Mouse (Mus musculus) CH12.LX (cell line): ENCODE data around the gene Zfp53. TPM values are rescaled to one million over a fixed set of nuclear protein-coding genes. Genes with fewer than 3 reads are reported as not detected.
A peak's percentile ranks its signal among the peaks of the same experiment; 100 is the strongest.

ENCODE experiments used
- DNase-seq: peaks from one replicate; pipeline ENCODE4 v3.0.0-alpha.2; 2013; ENCODE audit errors: extremely low read depth
- H3K27ac ChIP-seq: 2 replicates; pipeline ENCODE4 v1.5.1; 2012; ENCODE audit warnings: low read depth, mild to moderate bottlenecking, control low read depth, moderate library complexity; ENCODE audit not compliant: insufficient read depth
- H3K27me3 ChIP-seq: replicated peaks from 2 replicates; pipeline ENCODE3; 2012; ENCODE audit warnings: inconsistent platforms
- H3K36me3 ChIP-seq, 2 experiments: replicated peaks in 1 of 2; 2 replicates each; pipeline versions ENCODE3 to v1.6.1; 2012; ENCODE audit warnings: inconsistent platforms in 1 of 2, low read length in 1 of 2, mild to moderate bottlenecking in 1 of 2, mixed read lengths in 1 of 2, moderate library complexity in 1 of 2; ENCODE audit not compliant: control insufficient read depth in 1 of 2, insufficient read depth in 1 of 2
- H3K4me1 ChIP-seq, 2 experiments: 2 replicates each; pipeline ENCODE4 v1.6.1; 2012; ENCODE audit warnings: inconsistent platforms in 1 of 2, moderate library complexity in 1 of 2; ENCODE audit not compliant: insufficient read depth in 2 of 2, control insufficient read depth in 1 of 2
- H3K4me2 ChIP-seq: 2 replicates; pipeline ENCODE4 v1.6.1; 2012; ENCODE audit warnings: low read depth, mild to moderate bottlenecking, control low read depth; ENCODE audit not compliant: poor library complexity, insufficient read depth, severe bottlenecking
- H3K4me3 ChIP-seq, 3 experiments: fragments of 150-350 bp in 1 of 3; sonication (generic) in 1 of 3; replicated peaks in 1 of 3; 2 replicates each; pipeline versions ENCODE3 to v1.5.1; 2011 to 2012; ENCODE audit warnings: low read depth in 2 of 3, low read length in 2 of 3, mild to moderate bottlenecking in 2 of 3, moderate library complexity in 2 of 3, control low read depth in 1 of 3, improper control_type of control experiment in 1 of 3, inconsistent platforms in 1 of 3, mixed read lengths in 1 of 3; ENCODE audit not compliant: poor library complexity in 1 of 3
- H3K79me2 ChIP-seq: replicated peaks from 2 replicates; pipeline ENCODE4 v1.6.1; 2012; ENCODE audit warnings: mild to moderate bottlenecking, moderate library complexity; ENCODE audit not compliant: control insufficient read depth, poor library complexity, insufficient read depth, severe bottlenecking; ENCODE audit errors: extremely low read depth
- H3K9ac ChIP-seq: 2 replicates; pipeline ENCODE4 v1.6.1; 2012; ENCODE audit warnings: low read depth, mild to moderate bottlenecking, control low read depth, moderate library complexity; ENCODE audit not compliant: insufficient read depth
- H3K9me3 ChIP-seq: replicated peaks from 2 replicates; pipeline ENCODE3; 2012; ENCODE audit warnings: low read length, inconsistent platforms, mixed read lengths
- EP300 ChIP-seq: IDR thresholded peaks from 2 replicates; pipeline ENCODE4 v1.6.1; 2011; ENCODE audit warnings: low read length, improper control_type of control experiment
- ETS1 ChIP-seq: conservative IDR thresholded peaks from 2 replicates; pipeline ENCODE4 v1.6.1; 2012; ENCODE audit warnings: low read depth, mild to moderate bottlenecking, inconsistent platforms, low read length, improper control_type of control experiment, moderate library complexity
- IRF4 ChIP-seq: IDR thresholded peaks from 2 replicates; pipeline ENCODE4 v1.6.1; 2014; ENCODE audit warnings: low read depth, mild to moderate bottlenecking, inconsistent platforms, low read length, improper control_type of control experiment
- JUN ChIP-seq: IDR thresholded peaks from 2 replicates; pipeline ENCODE4 v1.6.1; 2011; ENCODE audit warnings: low read depth, mild to moderate bottlenecking, low read length, improper control_type of control experiment, moderate library complexity; ENCODE audit not compliant: insufficient read depth
- KAT2A ChIP-seq: IDR thresholded peaks from 2 replicates; pipeline ENCODE4 v1.6.1; 2012; ENCODE audit warnings: low read length, improper control_type of control experiment, inconsistent platforms; ENCODE audit not compliant: insufficient replicate concordance
- MAFK ChIP-seq: IDR thresholded peaks from 2 replicates; pipeline ENCODE4 v1.6.1; 2011; ENCODE audit warnings: low read length, improper control_type of control experiment; ENCODE audit not compliant: insufficient replicate concordance
- MAX ChIP-seq: IDR thresholded peaks from 2 replicates; pipeline ENCODE4 v1.6.1; 2011; ENCODE audit warnings: low read length, improper control_type of control experiment
- NELFE ChIP-seq: IDR thresholded peaks from 2 replicates; pipeline ENCODE4 v1.6.1; 2011; ENCODE audit warnings: low read depth, low read length, improper control_type of control experiment
- NRF1 ChIP-seq: IDR thresholded peaks from 2 replicates; pipeline ENCODE4 v1.6.1; 2014; ENCODE audit warnings: low read depth, mild to moderate bottlenecking, inconsistent platforms, low read length, improper control_type of control experiment, moderate library complexity
- POLR2A ChIP-seq: IDR thresholded peaks from 2 replicates; pipeline ENCODE4 v1.6.1; 2011; ENCODE audit warnings: low read depth, mild to moderate bottlenecking, improper control_type of control experiment, low read length
- SIN3A ChIP-seq: IDR thresholded peaks from 2 replicates; pipeline ENCODE4 v1.6.1; 2012; ENCODE audit warnings: low read length, improper control_type of control experiment, inconsistent platforms
- UBTF ChIP-seq: IDR thresholded peaks from 2 replicates; pipeline ENCODE4 v1.6.1; 2012; ENCODE audit warnings: low read depth, mild to moderate bottlenecking, inconsistent platforms, low read length, improper control_type of control experiment, moderate library complexity
- dilution Hi-C: fragments of 300-500 bp; cut with MboI; formaldehyde crosslinking; loops from 2 replicates; pipeline ENCODE4 v1.14.3; 2020; ENCODE audit warnings: low sequenced_read_pairs; ENCODE audit not compliant: extremely low pct_unique_long_range_greater_than_20kb, extremely low pct_ligation_motif_present
- in situ Hi-C: fragments of 300-500 bp; cut with MboI; formaldehyde crosslinking; loops from 3 replicates; pipeline ENCODE4 v1.14.3; 2019; ENCODE audit warnings: low sequenced_read_pairs, low pct_ligation_motif_present, low pct_unique_long_range_greater_than_20kb, mixed read lengths
- polyA plus RNA-seq: library from polyadenylated mRNA; unstranded; fragments of >175 nt; gene quantifications from 2 replicates; pipeline ENCODE4 v1.2.1, GENCODE M21; 2012; ENCODE audit warnings: low read depth; ENCODE audit not compliant: insufficient read length
- total RNA-seq, 2 experiments: library from RNA; depleted of rRNA; stranded (reverse); fragments of 300-350 nt in 1 of 2; fragments of >200 nt in 1 of 2; gene quantifications; 2 replicates each; pipeline ENCODE4 v1.2.3; 2012 to 2014

Zfp53 gene
- total and polyA plus RNA-seq, 3 experiments: 2.4 to 8.4 (median 4.7) TPM

DNA sequence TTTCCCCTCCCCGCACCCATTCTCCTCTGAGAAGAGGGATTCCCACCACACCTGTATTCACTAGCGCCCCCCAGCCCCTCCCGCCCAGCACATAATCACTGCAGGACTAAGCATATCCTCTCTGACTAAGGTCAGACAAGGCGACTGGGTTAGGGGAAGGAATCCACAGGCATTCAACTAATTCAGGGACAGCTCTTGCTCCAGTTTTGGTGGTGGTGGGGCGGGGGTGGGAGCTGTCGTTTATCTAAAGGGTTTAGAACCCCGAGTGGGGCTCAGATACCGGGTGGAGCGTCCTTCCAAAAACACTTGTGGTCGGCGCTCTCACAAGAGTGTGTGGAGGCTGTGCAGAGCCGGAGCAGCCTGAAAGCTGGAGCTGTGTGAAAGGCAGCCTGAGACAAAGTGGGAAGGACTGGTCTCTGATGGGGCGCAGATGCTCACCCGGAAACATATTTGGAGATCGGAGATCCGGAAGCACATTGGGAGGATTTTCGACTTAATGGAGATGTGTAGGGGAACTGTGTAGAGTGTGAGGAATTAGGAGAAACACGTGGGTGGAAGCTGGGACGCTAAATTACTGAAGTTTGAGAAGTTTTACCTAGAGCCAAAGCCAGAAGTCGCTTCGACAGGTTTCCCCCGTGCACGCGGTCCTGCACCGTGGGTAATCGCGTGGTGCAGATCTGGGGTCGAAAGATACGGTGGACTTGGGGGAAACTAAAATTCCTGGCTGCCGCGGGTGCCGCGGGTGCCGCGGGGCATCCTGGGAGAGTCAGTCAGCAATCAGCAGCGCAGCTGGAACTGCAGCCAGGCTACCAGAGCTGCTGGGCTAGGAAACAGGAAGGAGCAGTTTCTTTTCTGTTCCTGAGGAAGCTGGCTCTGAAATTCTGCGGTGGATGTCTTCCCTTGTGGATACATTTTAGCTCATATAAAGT, 27.7 kb downstream of the Zfp53 start (continued):
- TF ChIP-seq NRF1: no peak

- Histone ChIP-seq H3K9me3 (peaks cover 1% of the 10 kb centered on the region), H3K4me3 (peak overlapping the region; percentile 55 to 78 (median 72)), H3K27ac (no peak overlapping the region), H3K4me2 (peak overlapping the region; percentile 90), H3K79me2 (no peaks in the 10 kb centered on the region), H3K27me3 (no peaks in the 10 kb centered on the region), H3K4me1 (peaks cover 3 to 5% of the 10 kb centered on the region in 2 experiments), H3K9ac (peak overlapping the region; percentile 79), H3K36me3 (peaks cover under 1% of the 10 kb centered on the region in 2 experiments)
- dilution Hi-C loops: no loop called here
- TF ChIP-seq JUN: no peak
- TF ChIP-seq KAT2A: no peak
- TF ChIP-seq ETS1: no peak
- TF ChIP-seq POLR2A: no peak
- TF ChIP-seq SIN3A: no peak
- no peak for DNase-seq
- in situ Hi-C loops: loop anchor here (10.0 kb wide), 1 partner anchor 92 kb away; the partner anchor contains the start of gene Zfp54
Observed at GRCm38 (mm10) chr17:21517130-21517671, 28.4 kb downstream of the Zfp53 start.

DNA sequence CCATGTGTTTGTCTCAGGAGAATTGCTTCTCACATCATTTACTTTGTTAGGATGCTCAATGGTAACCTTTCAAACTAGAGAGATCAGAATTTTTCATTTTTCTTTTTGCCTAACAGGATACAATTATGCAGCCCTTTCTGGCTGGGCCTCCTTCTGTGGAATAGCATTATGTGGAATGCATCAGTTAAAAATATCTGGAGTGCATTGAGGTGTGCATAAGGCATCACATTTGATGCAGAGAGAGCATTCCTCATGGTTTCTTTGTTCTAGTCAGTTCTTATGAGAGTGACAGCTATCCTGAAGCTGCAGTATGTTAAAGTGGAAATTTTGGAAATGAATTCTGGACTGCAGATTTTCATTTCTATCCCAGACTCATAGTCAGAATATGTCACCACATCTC, 37.5 kb downstream of the Zfp53 start:
- Histone ChIP-seq H3K27me3 (no peaks in the 10 kb centered on the region), H3K4me3 (no peak overlapping the region), H3K9me3 (no peaks in the 10 kb centered on the region), H3K79me2 (no peaks in the 10 kb centered on the region), H3K27ac (no peak overlapping the region), H3K4me2 (no peak overlapping the region), H3K4me1 (no peaks in the 10 kb centered on the region), H3K9ac (no peak overlapping the region), H3K36me3 (no peaks in the 10 kb centered on the region)
- no peak for DNase-seq
- dilution Hi-C loops: no loop called here
- in situ Hi-C loops: no loop called here
- TF ChIP-seq NELFE: no peak
- no peak for TF ChIP-seq IRF4
- no peak for TF ChIP-seq KAT2A
- no peak for TF ChIP-seq EP300
- TF ChIP-seq UBTF: no peak
- no peak for TF ChIP-seq MAX
- TF ChIP-seq MAFK: no peak
